Mouse (Mus musculus) frontal cortex, postnatal 25 days (tissue): ENCODE data around the gene Hnrnpf.

Experiments
- DNase-seq, 2 experiments: peaks; one replicate each; pipeline ENCODE4 v3.0.0; 2022; ENCODE audit warnings: low spot score in 2 of 2

Gene Hnrnpf

DNA sequence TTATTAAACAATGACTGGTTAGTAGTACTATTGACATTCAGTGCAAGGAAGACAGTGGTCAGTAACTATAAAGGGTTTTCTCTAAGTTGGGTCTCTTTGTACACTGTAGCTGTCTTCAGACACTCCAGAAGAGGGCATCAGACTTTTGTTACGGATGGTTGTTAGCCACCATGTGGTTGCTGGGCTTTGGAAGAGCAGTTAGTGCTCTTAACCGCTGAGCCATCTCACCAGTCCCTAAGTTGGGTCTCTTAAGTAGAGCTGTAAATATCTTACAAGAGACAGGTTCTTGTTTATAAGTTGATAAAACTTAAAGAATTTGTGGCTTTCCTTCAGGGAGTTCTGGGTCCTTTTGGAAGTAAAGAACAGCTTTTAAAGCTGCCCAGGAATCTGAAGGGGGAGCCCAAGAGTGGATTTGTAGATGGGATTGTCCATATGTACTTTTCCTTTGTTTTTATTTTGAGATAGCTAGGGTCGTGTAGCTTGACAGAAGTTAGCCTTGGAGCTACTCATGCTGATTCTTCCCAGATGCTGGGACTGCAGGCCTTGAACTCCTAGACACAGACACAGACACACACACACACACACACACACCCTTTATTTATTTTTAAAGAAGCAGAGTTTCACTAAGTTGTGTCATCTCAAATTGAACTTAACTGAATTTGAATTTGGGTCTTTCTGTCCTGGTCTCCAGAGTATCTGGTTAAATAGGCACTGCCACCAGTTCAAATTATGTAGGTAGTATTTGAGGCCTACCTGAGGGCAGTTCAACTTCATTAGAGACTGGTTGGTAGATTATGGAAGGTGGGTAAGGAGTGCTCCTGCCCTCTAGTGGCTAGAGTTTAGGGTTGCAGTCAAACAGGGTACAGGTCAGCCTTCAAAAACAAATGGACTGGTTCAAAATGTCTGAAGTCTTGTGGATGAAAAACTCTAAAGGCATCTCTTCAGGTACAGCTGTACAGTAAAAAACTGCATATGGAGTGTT lies 20.8 kb downstream of the Hnrnpf start:
- no peak for DNase-seq

DNA sequence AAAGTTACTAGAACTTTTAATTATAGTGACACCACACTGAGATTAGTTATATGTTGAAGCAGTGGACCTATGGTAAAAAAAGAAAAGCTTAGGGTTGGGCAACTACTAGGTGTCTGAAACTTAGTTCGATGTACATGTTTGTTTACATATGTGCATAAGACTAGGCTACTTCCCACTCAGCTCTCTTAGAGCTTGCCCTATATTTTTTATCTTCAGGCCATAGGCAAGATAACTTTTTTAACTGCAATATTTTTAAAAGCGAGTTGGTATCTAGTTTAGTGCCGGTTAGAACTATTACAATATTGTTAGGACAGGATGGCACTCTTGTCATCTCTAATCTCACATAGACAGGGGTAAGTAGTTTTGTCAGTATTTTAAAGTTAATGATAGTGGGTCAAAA lies 21.9 kb downstream of the Hnrnpf start:
- DNase-seq: no peak

DNA sequence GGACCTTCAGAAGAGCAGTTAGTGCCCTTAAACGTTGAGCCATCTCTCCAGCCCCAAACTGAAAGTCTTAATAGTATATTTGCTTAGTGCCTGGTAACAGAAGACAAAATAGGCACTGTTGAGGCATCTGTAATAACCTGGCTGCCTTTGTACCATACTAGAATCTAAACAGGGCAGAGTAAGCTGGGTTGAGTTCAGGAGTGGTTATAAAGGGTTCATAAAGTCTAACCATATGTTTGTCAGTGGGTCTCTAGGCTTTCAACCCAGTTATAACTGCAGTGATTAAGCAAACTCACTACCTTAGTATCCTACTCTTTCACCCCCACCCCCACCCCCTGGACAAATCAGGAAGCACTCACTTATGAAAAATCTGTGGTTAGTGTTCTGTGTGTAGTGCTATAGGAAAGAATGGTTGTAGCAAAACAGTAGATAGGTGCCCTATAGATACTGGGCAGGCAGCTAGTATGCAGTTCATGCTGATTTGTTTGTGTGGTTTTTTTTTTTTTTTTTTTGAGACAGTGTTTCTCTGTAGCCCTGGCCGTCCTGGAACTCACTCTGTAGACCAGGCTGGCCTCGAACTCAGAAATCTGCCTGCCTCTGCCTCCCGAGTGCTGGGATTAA lies 26.9 kb downstream of the Hnrnpf start:
- DNase-seq: no peak

DNA sequence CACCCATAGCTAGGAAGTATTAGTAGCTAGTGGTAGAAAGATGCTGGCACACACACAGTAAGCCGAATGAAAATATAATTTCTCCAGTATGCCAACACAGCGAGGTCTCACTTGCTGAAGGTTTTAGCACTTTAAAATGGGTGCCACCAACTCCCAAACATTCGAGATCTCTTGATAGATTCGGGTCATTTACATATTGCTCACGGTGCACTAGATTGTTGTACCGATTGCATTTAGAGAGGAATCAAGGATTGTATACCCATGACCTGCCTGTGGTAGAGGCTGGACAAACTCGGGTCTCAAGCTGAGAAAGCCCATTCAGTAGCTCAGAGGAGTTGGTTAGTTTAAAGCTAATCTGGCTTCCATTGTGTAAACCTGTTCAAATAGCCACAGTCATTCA lies 27.8 kb downstream of the Hnrnpf start:
- no peak for DNase-seq

DNA sequence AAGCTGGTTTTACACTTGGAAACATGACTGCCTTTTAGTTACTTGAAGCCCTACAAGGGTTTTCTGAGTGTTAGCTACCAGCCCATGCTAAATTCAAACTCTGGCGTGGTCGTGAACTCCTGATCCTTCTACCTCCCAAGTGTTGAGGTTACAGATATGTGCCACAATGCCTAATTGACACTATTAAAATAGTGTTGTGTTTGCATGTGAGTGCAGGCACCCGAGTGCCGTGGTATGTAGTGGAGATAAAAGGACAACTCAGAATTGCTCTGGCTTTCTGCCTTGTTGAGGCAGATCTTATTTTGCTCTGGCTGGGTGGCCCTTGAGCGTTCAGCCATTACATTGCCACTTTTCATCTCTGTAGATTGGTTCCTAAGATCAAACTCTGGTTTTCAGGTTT lies 28.6 kb downstream of the Hnrnpf start:
- no peak for DNase-seq

DNA sequence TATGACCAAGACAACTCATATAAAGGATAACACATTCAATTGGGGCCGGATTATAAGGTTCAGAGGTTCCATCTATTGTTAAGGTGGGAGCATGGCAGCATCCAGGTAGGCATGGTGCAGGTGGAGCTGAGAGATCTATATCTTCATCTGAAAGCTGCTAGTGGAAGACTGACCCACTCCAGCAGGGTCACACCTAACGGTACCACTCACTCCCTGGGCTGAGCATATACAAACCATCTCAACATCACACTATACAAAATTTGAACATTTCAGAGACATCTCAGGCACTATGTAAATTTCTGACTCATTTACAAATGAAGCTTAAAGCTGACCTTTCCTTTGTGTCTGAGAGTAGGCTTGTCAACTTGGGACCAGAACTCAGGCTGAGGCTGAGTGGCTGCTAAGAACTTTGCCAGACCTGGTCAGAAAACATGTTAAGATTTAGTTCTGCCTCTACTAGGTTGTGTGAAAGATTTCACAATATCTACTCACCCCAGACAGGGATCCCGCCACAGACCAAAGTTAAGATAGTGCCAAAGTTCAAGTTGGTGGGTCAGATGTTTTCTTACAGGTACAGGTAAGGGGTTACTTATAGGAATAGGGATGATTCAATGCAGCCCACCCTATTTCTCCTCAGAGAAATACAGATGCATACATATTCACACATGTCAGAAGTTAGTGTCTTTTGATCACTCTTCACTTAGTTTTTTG lies 30.0 kb downstream of the Hnrnpf start:
- DNase-seq: no peak

DNA sequence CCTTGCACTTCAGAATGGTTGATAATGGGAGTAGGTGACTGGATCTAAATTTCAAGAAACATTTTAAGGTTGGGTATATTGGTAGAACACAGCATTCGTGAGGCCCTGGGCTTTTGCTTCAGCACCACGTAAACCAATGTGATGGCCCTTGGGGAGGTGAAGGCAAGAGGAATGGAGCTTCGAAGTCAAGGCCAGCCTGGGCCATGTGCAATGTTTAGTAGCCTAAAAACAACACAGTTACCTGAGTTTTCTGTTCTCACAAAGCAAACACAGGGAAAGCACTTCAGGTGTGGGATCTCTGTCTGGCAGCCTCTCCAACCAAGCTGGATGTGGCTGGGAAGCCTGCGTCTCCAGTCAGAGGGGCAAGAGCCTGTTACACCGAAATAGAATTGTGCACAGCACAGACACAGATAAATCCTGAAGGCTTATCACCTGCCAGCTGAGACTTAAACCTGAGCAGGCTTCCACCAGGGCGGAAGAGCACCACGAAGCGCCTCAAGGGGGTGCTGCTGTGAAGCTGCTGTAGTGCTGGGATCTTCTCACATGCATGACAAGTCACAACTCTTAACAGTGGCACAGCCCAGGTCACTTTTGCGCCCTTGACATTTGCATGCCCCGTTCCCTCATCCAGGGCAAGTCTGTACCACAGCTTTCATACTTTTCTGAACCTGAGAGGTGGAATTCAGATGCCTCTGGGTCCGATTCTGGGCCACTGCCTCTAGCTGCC lies 32.4 kb downstream of the Hnrnpf start:
- no peak for DNase-seq

DNA sequence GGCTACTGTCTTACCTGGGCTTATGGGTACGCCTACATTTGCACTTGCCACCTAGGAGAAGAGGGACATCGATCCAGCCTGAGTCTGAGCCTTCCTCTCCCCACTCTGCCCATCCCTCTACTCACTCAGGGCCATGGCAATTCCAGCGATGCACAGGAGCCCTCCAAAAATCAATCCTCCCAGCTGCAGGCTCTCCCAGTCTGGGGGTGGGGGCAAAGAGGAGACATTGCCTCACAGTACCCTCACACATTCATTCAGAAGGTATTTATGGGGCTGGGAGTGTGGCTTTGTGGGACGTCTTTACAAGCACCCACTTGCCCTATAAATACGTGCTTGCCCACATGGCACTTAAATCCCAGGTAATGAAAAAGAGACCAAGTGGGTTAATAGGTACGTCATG lies 34.2 kb downstream of the Hnrnpf start:
- no peak for DNase-seq

DNA sequence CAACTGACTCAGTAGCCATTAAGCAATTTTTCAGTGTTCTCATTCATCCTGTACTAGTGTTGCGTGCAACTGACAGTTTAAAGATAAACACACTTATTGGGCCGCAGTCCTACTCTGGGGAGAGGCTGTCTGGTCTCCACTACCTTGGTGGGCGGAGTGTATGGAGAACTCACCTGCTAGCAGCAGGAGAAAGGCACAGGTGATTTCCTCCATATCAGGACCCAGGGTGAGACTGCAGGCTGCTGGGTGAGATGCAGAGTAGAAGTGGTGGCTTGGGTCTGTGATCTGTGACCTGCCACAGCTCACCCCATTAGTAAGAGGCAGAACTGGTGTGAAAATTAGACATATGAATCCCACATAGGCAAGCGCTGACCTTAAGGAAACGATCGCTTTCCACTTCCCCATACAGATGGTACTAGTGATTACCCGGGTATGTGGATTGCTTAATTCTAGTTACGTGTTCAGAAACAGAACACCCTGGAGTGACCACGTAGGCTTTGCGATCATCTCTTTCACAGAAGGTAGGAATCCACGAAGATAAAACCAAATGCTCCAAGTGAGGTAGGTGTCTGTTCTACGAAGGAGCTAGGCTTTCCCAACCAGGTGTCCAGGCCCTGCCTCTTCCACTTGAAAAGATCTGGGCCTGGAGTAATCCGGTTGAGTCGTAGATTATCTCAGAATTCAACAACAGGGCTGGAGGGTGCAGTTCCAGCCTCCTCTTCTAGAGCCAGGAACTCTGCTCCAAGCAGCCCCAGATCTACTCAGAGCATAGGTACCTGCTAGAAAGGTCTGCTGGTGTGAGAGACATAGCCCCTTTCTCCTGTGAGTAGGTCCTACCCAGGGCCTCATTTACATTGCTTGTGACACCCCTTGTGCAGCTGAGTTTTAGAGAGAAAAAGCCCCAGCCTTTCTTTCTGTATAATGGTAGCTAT lies 35.8 kb downstream of the Hnrnpf start:
- no peak for DNase-seq

DNA sequence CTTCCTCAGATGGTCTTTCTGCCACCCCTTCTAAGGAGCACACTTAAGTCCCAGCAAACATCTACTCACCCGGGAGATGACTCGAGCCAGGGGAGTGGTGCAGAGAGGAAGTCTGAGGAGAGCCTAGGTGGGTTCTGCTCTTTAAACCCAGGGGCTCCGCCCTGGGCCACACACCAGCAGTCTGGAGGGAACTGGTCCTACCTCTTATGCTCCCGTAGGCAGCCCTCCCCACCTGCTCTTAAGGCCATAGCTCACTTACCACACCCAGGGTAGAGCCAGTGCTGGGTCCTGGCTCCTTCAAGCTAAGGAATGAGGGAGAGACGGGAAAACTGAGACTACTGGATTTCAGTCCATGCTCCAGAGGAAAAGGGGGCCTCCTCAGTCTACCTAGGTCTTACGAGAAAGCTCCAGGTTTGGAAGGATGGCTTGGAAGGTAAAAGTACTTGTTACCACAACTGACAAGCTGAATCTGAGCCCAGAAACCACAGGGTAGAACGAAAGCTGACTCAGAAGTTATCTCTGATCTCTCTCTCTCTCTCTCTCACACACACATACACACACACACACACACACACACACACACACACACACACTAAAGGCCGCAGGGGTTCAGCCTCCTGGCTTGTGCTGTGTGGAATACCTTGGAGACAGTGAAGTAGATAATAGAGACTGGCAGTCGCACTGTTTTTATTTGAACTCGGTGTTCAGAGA lies 37.3 kb downstream of the Hnrnpf start, which contains the start of gene Fxyd4:
TSS of gene Fxyd4 (minus strand) at position 471 of the 711 bp plus-strand sequence.
- DNase-seq: no peak

DNA sequence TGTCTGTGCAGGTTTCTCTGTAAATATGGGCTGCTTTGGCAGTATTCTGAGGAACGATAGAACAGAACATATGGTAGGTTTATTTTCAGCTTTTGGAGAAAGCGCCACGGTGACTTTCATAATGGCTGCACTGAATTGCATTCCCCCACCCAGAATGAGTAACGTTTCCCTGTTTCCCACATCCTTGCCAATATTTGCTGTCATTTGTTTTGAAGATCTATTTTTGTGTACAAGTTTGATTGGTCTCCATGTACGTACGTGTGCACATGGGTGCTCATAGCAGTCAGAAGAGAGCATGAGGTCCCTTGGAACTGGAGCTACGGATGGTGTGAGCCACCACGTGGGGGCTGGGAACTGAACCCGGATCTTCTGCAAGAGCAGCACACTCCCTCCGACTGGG lies 38.8 kb downstream of the Hnrnpf start:
- DNase-seq: no peak

DNA sequence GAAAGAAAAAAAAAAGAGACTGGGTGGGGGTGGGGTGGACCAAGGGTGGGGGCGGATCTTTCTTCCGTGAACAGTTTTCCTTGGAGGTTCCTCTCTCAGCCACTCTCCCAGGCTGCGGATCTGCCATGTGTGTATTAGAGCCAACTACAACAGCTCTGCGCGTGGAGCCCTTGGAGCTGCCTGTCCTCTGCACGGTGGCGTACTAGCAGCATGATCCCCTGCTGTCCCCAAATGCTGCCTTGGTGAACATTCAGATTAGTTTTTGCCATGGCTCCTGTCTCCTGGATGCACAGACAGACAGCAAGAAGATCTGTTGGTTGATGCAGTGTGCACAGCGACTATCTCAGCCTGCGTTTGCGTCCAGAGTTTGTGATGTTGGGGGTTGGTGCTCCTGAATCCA lies 42.6 kb downstream of the Hnrnpf start:
- no peak for DNase-seq

DNA sequence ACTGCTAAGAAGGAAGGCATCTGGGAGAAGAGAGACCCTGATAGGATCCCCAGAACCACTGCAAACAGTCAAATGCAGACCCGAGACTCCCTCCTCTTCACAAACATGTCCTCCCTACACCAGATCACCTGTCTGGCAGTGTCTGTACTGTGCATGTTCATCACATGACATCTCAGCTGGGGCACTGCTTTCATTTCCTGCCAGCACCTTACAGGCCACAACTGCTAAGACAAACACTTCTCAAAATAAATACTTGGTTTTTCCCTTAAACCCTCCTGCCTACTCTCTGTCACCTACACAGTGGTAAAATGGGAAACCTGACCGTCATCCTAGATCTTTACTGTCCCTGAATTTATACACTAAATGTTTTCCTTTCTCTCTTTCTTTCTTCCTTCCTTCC lies 43.8 kb downstream of the Hnrnpf start:
- DNase-seq: no peak

DNA sequence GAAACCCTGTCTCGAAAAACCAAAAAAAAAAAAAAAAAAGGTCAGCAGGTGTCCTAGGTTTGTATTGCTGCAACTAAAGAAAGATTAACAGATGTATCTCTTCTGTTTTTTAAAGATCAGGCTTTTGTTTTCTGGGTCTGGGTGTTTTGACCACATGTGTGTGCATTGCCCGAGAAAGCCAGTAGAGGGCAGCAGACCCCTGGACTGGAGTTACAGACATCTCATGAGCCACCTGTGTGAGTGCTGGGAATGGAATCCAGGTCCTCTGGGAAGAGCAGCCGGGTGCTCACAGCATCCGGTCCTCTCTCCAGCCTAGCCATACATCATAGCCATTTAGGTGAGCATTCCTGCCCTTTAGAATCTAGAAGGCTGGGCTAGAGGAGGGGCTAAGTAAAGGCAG lies 52.2 kb downstream of the Hnrnpf start:
- DNase-seq: no peak

DNA sequence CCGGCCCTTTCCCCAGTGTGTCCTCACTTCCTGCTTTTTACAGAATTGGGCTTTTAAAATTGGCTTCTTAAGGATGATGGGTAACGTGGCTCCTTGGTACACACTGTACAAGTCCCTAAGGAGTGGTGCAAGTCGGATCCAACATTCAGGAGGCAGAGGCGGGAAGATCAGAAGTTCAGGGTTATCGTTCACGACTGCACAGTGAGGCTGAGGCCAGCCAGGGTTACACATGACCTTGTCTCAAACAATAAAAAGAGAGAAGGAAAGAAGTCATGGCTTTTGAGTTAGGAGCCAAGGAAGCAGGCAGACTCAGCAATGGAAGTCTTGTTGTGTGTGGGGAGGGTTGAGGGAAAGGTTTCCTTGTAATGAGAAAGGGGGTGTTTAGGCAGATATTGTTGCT lies 56.0 kb downstream of the Hnrnpf start:
- no peak for DNase-seq

DNA sequence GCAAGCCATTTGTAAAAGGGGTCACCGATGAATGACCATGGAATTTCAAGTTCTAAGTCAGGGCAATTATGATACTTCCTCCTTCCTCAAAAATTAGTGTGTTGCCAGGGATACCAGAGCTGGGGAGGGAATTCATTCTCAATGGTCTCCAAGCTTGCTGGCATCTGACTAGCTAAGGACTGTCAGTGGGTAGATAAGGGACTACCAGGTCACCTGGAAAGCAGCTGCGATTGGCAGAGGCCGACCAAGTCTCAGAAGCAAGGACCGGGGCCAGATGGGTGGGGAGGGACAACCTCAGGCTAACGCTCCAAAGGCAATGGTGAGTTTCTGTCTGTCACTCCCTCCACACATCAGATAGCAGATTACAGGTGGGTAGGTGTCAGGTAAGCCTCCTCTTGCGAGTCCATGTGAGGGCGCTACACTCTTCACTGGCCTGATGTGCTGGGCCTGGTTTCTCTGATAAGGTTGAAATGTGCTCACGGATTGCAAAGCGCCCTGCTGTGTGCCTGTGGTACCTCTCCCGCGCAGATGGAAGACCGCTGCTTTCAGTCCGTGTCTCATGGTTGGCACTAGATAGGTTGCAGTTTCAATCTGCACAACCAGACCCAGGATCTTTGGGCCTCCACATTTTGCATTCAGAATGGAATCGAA lies 56.9 kb downstream of the Hnrnpf start:
- DNase-seq: no peak

DNA sequence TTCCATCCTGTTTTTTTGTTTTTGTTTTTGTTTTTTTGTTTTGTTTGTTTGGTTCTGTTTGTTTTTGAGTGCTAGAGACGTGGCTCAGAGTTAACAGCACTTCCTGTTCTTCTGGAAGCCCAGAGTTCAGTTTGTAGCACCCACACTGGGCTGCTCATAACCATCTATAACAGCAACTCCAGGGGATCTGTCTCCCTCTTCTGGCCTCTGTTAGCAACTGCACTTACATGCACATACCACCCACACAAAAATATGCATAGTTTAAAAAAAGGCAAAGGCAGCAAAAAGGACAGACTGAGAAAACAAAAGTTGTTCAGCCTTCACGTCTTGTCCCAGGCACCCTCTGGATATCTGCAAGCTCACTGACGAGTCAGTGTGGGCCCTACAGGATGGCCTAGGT lies 63.1 kb downstream of the Hnrnpf start:
- no peak for DNase-seq

DNA sequence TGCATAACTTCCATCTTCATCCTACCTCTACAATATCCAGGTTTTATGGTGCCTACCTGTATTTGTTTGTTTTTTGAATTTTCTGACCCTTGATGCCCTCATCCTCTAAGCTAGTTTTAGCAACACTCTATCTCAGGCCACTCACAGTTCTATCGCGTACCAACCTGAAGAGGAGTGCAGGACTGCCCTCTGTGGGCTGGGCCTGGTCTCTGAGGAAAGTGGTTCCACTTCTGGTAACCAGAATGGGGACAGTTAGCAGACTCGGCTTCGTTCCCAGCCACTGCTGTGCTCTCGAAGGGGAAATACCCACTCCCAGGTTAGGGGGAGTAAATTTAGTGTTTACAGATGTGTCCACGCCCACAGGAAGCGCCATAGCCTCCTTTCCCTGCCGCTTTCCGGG lies 66.6 kb downstream of the Hnrnpf start:
- no peak for DNase-seq
